Comparison of ENCODE assay signal across 8 mouse cellular contexts in the genomic region with DNA sequence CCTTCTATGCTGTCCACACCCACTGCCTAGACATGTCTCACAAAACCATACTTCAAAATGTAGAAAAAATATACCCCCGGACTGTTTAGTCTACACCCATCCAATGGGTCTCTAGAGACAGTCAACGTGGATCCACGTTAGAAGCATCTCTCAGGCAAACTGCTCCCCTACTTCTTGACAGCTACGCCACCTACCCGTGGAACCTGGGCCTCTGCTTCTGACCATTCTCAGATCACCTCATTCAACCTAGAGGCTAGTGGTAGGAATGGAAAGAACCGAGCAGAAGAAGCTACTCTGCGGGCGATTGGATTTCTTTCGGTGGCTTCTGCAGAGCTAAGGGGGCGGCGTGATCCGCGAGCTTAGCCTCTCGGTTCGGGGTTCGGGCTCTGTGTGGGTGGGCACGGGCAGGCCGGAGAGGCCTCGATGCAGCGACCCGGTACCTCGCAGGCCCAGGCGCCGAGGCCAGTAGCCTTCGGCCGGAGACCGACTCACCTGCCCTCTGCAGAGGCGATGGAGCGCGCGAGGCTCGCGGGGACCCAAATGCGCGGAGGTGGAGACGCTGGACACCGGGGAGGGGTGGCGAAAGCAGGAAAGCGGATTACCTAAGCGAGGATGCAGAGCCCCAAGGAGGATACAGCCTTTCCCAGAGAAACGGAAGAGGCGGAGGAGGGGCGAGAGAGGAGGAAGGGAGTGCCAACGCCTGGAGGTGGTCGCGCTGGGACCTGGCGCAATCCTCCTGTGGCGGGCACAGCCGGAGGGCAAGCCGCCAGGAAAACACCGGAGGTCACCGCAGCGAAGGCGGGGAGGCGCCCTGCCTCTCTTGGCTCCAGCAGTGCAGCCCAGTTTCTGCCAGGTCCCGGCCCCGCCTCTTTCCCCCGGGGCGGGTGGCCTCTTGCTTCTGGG. TPM values are rescaled to one million over a fixed set of nuclear protein-coding genes. Genes with fewer than 3 reads are reported as not detected.
DNase-seq lines count a peak whose midpoint lies in the region; ATAC-seq and TF ChIP-seq lines count a peak whose summit lies in the region.

A gene (minus strand): TSS at position 779 of the 903 bp plus-strand sequence.

- H3K4me2 ChIP-seq in forebrain, embryonic 13.5 days, result peak within 1 kb of the TSS; percentile 76
- H3K4me2 ChIP-seq in heart, postnatal 0 days (ENCODE audit: low read depth, low read length), result peak within 1 kb of the TSS; percentile 87
- H3K4me2 ChIP-seq in neural tube, embryonic 14.5 days (ENCODE audit: low read depth, low read length), result peak within 1 kb of the TSS; percentile 66

- TF ChIP-seq CTCF in heart, postnatal 0 days (IDR thresholded peaks at IDR 0.05; ENCODE audit: low read depth), result peak; percentile 72
- TF ChIP-seq CTCF in testis, adult 2 months (IDR thresholded peaks at IDR 0.05; ENCODE audit: control insufficient read depth, insufficient read depth, insufficient replicate concordance, low read depth, low read length), result no peak

- no peaks in the 10 kb centered on the region for H3K27me3 ChIP-seq in forebrain, embryonic 13.5 days
- no peaks in the 10 kb centered on the region for H3K27me3 ChIP-seq in heart, postnatal 0 days (ENCODE audit: control insufficient read depth, insufficient read depth, low read length)
- H3K27me3 ChIP-seq in neural tube, embryonic 14.5 days (ENCODE audit: control insufficient read depth, insufficient read depth, low read length), result no peaks in the 10 kb centered on the region
- peaks cover 3% of the 10 kb centered on the region for H3K27me3 ChIP-seq in testis, adult 2 months (ENCODE audit: control insufficient read depth, insufficient read depth, low read length)

- DNase-seq in ES-CJ7 (ENCODE audit: low read depth, low spot score), result peak; percentile 77
- peak; percentile 74 for DNase-seq in heart, postnatal 0 days (ENCODE audit: low spot score)
- peak; percentile 79 to 87 for DNase-seq in kidney, postnatal 4 days
- DNase-seq in lung, adult 18-20 months, result peak; percentile 89 to 92

- peak within 1 kb of the TSS; percentile 57 for H3K4me3 ChIP-seq in forebrain, embryonic 13.5 days
- H3K4me3 ChIP-seq in heart, postnatal 0 days (ENCODE audit: low read depth, low read length), result peak within 1 kb of the TSS; percentile 73
- H3K4me3 ChIP-seq in neural tube, embryonic 14.5 days (ENCODE audit: low read depth, low read length), result peak within 1 kb of the TSS; percentile 55
- H3K4me3 ChIP-seq in testis, adult 2 months (ENCODE audit: control insufficient read depth, low read depth, low read length), result peak within 1 kb of the TSS; percentile 90

- peak within 1 kb of the TSS; percentile 37 for H3K27ac ChIP-seq in forebrain, embryonic 13.5 days
- H3K27ac ChIP-seq in heart, postnatal 0 days (ENCODE audit: low read depth), result peak within 1 kb of the TSS; percentile 90
- peak within 1 kb of the TSS; percentile 81 for H3K27ac ChIP-seq in neural tube, embryonic 14.5 days (ENCODE audit: low read depth, low read length)
- peak within 1 kb of the TSS; percentile 51 for H3K27ac ChIP-seq in testis, adult 2 months (ENCODE audit: control insufficient read depth, insufficient read depth, low read depth, low read length)

- no peaks in the 10 kb centered on the region for H3K9me3 ChIP-seq in forebrain, embryonic 13.5 days (replicated peaks)
- H3K9me3 ChIP-seq in heart, postnatal 0 days (replicated peaks; ENCODE audit: control insufficient read depth, low read length), result no peaks in the 10 kb centered on the region
- no peaks in the 10 kb centered on the region for H3K9me3 ChIP-seq in neural tube, embryonic 14.5 days (ENCODE audit: control insufficient read depth, low read length)

- 1% methylated on average over 58 of the region's 59 CpGs for WGBS in forebrain, embryonic 13.5 days
- WGBS in heart, postnatal 0 days, result under 1% methylated on average over 56 of the region's 59 CpGs
- under 1% methylated on average over 58 of the region's 59 CpGs for WGBS in neural tube, embryonic 14.5 days

- H3K4me1 ChIP-seq in forebrain, embryonic 13.5 days, result peaks cover 13% of the 10 kb centered on the region
- peaks cover 16% of the 10 kb centered on the region for H3K4me1 ChIP-seq in heart, postnatal 0 days (ENCODE audit: control insufficient read depth, insufficient read depth)
- peaks cover 11% of the 10 kb centered on the region; the same call in 1 of the 2 replicates for H3K4me1 ChIP-seq in neural tube, embryonic 14.5 days (ENCODE audit: control insufficient read depth, insufficient read depth, low read length)
- H3K4me1 ChIP-seq in testis, adult 2 months (ENCODE audit: control insufficient read depth, insufficient read depth, low read length), result peaks cover 2% of the 10 kb centered on the region; the same call in 1 of the 2 replicates

- peak; percentile 13; the same call in 1 of the 2 replicates for TF ChIP-seq POLR2A in testis, adult 2 months (IDR thresholded peaks at IDR 0.05; ENCODE audit: control insufficient read depth, low read depth, low read length)

- no peaks in the 10 kb centered on the region for H3K36me3 ChIP-seq in forebrain, embryonic 13.5 days (ENCODE audit: poor library complexity, severe bottlenecking)
- H3K36me3 ChIP-seq in heart, postnatal 0 days (replicated peaks; ENCODE audit: control insufficient read depth, insufficient read depth, low read length), result no peaks in the 10 kb centered on the region
- H3K36me3 ChIP-seq in neural tube, embryonic 14.5 days (ENCODE audit: control insufficient read depth, insufficient read depth, low read length), result no peaks in the 10 kb centered on the region
- no peaks in the 10 kb centered on the region for H3K36me3 ChIP-seq in testis, adult 2 months (ENCODE audit: control insufficient read depth, insufficient read depth, low read length)

- no peak for TF ChIP-seq EP300 in heart, postnatal 0 days (IDR thresholded peaks at IDR 0.05; ENCODE audit: low read depth)

- peak; percentile 89 for ATAC-seq in cerebellum, adult (ENCODE audit: insufficient number of reproducible peaks, low FRiP score, low TSS enrichment)
- ATAC-seq in forebrain, embryonic 13.5 days, result peak; percentile 91
- ATAC-seq in heart, postnatal 0 days (ENCODE audit: insufficient read depth, low read depth), result peak; percentile 88
- ATAC-seq in neural tube, embryonic 14.5 days (ENCODE audit: low read depth), result peak; percentile 90

- H3K9ac ChIP-seq in forebrain, embryonic 13.5 days, result peak within 1 kb of the TSS; percentile 84
- H3K9ac ChIP-seq in heart, postnatal 0 days (replicated peaks; ENCODE audit: low read depth, low read length), result peak within 1 kb of the TSS; percentile 77
- H3K9ac ChIP-seq in neural tube, embryonic 14.5 days (replicated peaks; ENCODE audit: low read depth, low read length), result peak within 1 kb of the TSS; percentile 88

RNA-seq across cellular contexts. Expression of the gene that starts here (rescaled TPM):
- 13.5 and 18.3 TPM in 2 replicates for polyA plus RNA-seq in forebrain, embryonic 13.5 days (2015; fragmentation: Nextera tagmentation; extraction: Ambion mirVana)
- 17.1 and 17.7 TPM in 2 replicates for total RNA-seq in heart, postnatal 0 days (2014; rRNA removed; ENCODE audit: low replicate concordance)
- polyA plus RNA-seq in heart, postnatal 0 days (2015; fragmentation: Nextera tagmentation; extraction: Ambion mirVana), result 17.1 and 17.8 TPM in 2 replicates
- 34.0 and 35.2 TPM in 2 replicates for polyA plus RNA-seq in neural tube, embryonic 14.5 days (2014; fragmentation: Nextera tagmentation; extraction: Ambion mirVana)
- 31.2 and 32.5 TPM in 2 replicates for polyA plus RNA-seq in testis, adult 2 months (2012; rRNA removed)

Comparison
In these comparisons a context has a peak if more than half of its experiments do, and no peak if none do; other contexts are left out.
1. Peak in every context shown above with its lines: DNase-seq, ATAC-seq, H3K4me3 ChIP-seq and H3K27ac ChIP-seq.
2. H3K27ac ChIP-seq: peak in every context shown above with its lines; median percentile 90 in heart, postnatal 0 days; 81 in neural tube, embryonic 14.5 days; 51 in testis, adult 2 months; 37 in forebrain, embryonic 13.5 days.